Comparison of ENCODE assay signal across 8 mouse cellular contexts in genomic region chr4:148463208-148463960, GRCm38 (mm10). TPM values are rescaled to one million over a fixed set of nuclear protein-coding genes. Genes with fewer than 3 reads are reported as not detected.
DNase-seq lines count a peak whose midpoint lies in the region; ATAC-seq lines count a peak whose summit lies in the region.

No protein-coding gene starts in this region.

- 0 out of 2 replicates have a peak, but pooled peaks have one; percentile 56 for ATAC-seq in embryonic facial prominence, embryonic 11.5 days (replicated peaks; ENCODE audit: insufficient number of reproducible peaks, low FRiP score, low TSS enrichment, low read depth)
- no peak; the same call in 1 of the 2 replicates for ATAC-seq in midbrain, embryonic 14.5 days (ENCODE audit: low FRiP score, low TSS enrichment)

- peaks cover 35% of the 10 kb centered on the region for H3K36me3 ChIP-seq in embryonic facial prominence, embryonic 11.5 days (replicated peaks; ENCODE audit: control insufficient read depth, insufficient read depth, low read depth, low read length)
- peaks cover 100% of the 10 kb centered on the region for H3K36me3 ChIP-seq in embryonic facial prominence, embryonic 10.5 days (replicated peaks)
- peaks cover 97% of the 10 kb centered on the region for H3K36me3 ChIP-seq in midbrain, embryonic 14.5 days (ENCODE audit: control insufficient read depth, insufficient read depth, low read length)

- H3K4me3 ChIP-seq in embryonic facial prominence, embryonic 11.5 days (ENCODE audit: low read depth, low read length) = no peak overlapping the region
- no peak overlapping the region for H3K4me3 ChIP-seq in embryonic facial prominence, embryonic 10.5 days
- H3K4me3 ChIP-seq in midbrain, embryonic 14.5 days (replicated peaks; ENCODE audit: low read depth, low read length) = no peak overlapping the region

- 89% methylated on average over 14 of the region's 14 CpGs for WGBS in embryonic facial prominence, embryonic 11.5 days
- 91% methylated on average over 14 of the region's 14 CpGs for WGBS in embryonic facial prominence, embryonic 10.5 days
- WGBS in midbrain, embryonic 14.5 days = 71% methylated on average over 14 of the region's 14 CpGs

- H3K27ac ChIP-seq in embryonic facial prominence, embryonic 11.5 days (replicated peaks; ENCODE audit: low read depth, low read length) = no peak overlapping the region
- H3K27ac ChIP-seq in embryonic facial prominence, embryonic 10.5 days (replicated peaks) = no peak overlapping the region
- no peak overlapping the region for H3K27ac ChIP-seq in midbrain, embryonic 14.5 days (replicated peaks; ENCODE audit: low read depth, low read length)

- H3K9me3 ChIP-seq in embryonic facial prominence, embryonic 11.5 days (replicated peaks; ENCODE audit: control insufficient read depth, low read length) = no peaks in the 10 kb centered on the region
- no peaks in the 10 kb centered on the region for H3K9me3 ChIP-seq in embryonic facial prominence, embryonic 10.5 days
- no peaks in the 10 kb centered on the region for H3K9me3 ChIP-seq in midbrain, embryonic 14.5 days (ENCODE audit: control insufficient read depth, low read length)

- no peak overlapping the region for H3K4me2 ChIP-seq in embryonic facial prominence, embryonic 11.5 days (ENCODE audit: low read depth, low read length)
- H3K4me2 ChIP-seq in midbrain, embryonic 14.5 days (ENCODE audit: low read length) = no peak overlapping the region

- peak; percentile 12 for DNase-seq in embryonic facial prominence, embryonic 11.5 days (ENCODE audit: low spot score)
- DNase-seq in embryonic facial prominence, embryonic 10.5 days (ENCODE audit: low spot score) = no peak
- peak; percentile 28 for DNase-seq in right cerebral cortex, postnatal 4 days
- DNase-seq in right cerebral cortex, postnatal 25 days = no peak
- peak; percentile 38 for DNase-seq in embryo, embryonic 11 days
- peak; percentile 34 for DNase-seq in layer of hippocampus, adult 9-11 months
- DNase-seq in midbrain, embryonic 14.5 days = peak; percentile 70
- no peak for DNase-seq in urinary bladder, postnatal 4 days (ENCODE audit: low spot score in 2 of 2)

- no peaks in the 10 kb centered on the region for H3K27me3 ChIP-seq in embryonic facial prominence, embryonic 11.5 days (ENCODE audit: control insufficient read depth, insufficient read depth, low read length)
- H3K27me3 ChIP-seq in embryonic facial prominence, embryonic 10.5 days (replicated peaks; ENCODE audit: low read depth, poor library complexity, severe bottlenecking) = no peaks in the 10 kb centered on the region
- H3K27me3 ChIP-seq in midbrain, embryonic 14.5 days (ENCODE audit: control insufficient read depth, insufficient read depth, low read length) = no peaks in the 10 kb centered on the region

- no peaks in the 10 kb centered on the region for H3K4me1 ChIP-seq in embryonic facial prominence, embryonic 11.5 days (ENCODE audit: control insufficient read depth, insufficient read depth, low read length)
- H3K4me1 ChIP-seq in embryonic facial prominence, embryonic 10.5 days = no peaks in the 10 kb centered on the region
- no peaks in the 10 kb centered on the region for H3K4me1 ChIP-seq in midbrain, embryonic 14.5 days (ENCODE audit: control insufficient read depth, insufficient read depth, low read length)

- H3K9ac ChIP-seq in embryonic facial prominence, embryonic 11.5 days (replicated peaks; ENCODE audit: low read length) = no peak overlapping the region
- H3K9ac ChIP-seq in midbrain, embryonic 14.5 days (replicated peaks; ENCODE audit: low read length) = no peak overlapping the region

RNA-seq across cellular contexts. Expression of gene Mtor, which starts 15.0 kb away (rescaled TPM):
- 22.5 and 23.9 TPM in 2 replicates for polyA plus RNA-seq in embryonic facial prominence, embryonic 11.5 days (2014; fragmentation: Nextera tagmentation; extraction: Ambion mirVana)
- 20.7 and 23.7 TPM in 2 replicates for polyA plus RNA-seq in embryonic facial prominence, embryonic 10.5 days (2016; fragmentation: Nextera tagmentation; extraction: Ambion mirVana)
- polyA plus RNA-seq in midbrain, embryonic 14.5 days (2014; fragmentation: Nextera tagmentation; extraction: Ambion mirVana) = 30.6 and 34.8 TPM in 2 replicates

RNA-seq across cellular contexts. Expression of gene Ubiad1, which starts 18.8 kb away (rescaled TPM):
- 14.2 and 14.6 TPM in 2 replicates for polyA plus RNA-seq in embryonic facial prominence, embryonic 11.5 days (2014; fragmentation: Nextera tagmentation; extraction: Ambion mirVana)
- polyA plus RNA-seq in embryonic facial prominence, embryonic 10.5 days (2016; fragmentation: Nextera tagmentation; extraction: Ambion mirVana) = 22.9 and 23.6 TPM in 2 replicates
- 14.7 and 15.9 TPM in 2 replicates for polyA plus RNA-seq in midbrain, embryonic 14.5 days (2014; fragmentation: Nextera tagmentation; extraction: Ambion mirVana)

RNA-seq across cellular contexts. Expression of gene Angptl7, which starts 36.9 kb away (rescaled TPM):
- 0.21 and 0.25 TPM in 2 replicates for polyA plus RNA-seq in embryonic facial prominence, embryonic 11.5 days (2014; fragmentation: Nextera tagmentation; extraction: Ambion mirVana)
- 0.23 and 0.37 TPM in 2 replicates for polyA plus RNA-seq in embryonic facial prominence, embryonic 10.5 days (2016; fragmentation: Nextera tagmentation; extraction: Ambion mirVana)
- polyA plus RNA-seq in midbrain, embryonic 14.5 days (2014; fragmentation: Nextera tagmentation; extraction: Ambion mirVana) = 0.26 and 0.41 TPM in 2 replicates

Comparison
In these comparisons a context has a peak if more than half of its experiments do, and no peak if none do; other contexts are left out.
1. DNase-seq: peak in embryonic facial prominence, embryonic 11.5 days (single experiment), right cerebral cortex, postnatal 4 days (single experiment), embryo, embryonic 11 days (single experiment), layer of hippocampus, adult 9-11 months (single experiment) and midbrain, embryonic 14.5 days (single experiment); none in embryonic facial prominence, embryonic 10.5 days (single experiment), right cerebral cortex, postnatal 25 days (single experiment) and urinary bladder, postnatal 4 days (0 of 2).